ENCODE assay signal across 9 mouse cellular contexts in the genomic region with DNA sequence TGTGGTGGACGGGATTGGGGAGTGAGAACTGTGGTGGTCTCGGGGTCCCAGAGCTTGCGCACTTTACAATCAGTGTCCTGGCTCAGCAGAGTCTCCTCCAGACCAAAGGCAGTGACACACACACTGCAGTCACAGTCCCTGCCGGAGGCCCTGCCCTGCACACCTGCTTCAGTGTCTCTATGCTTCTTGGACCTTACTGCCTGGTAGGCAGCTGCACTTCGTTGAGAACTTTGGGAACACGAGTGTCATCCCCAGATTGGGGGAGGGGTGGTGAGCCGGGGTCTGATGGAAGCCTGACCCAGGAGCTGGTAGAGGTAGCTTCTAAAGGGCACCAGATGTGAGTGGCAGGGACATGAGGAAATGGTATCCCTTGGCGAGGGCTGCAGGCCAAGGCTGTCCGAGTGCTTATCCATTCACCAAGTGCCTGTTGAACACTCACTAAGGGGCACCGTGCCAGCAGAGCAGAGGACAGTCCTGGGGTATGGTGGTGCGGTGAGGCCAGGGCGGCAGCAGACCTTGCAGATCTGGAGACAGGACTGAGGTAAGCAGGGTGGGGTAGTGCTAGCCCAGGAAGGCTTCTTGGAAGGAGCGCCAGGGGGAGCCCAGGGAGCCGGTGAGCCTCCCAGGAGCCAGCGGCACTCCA. TPM values are rescaled to one million over a fixed set of nuclear protein-coding genes. Genes with fewer than 3 reads are reported as not detected.
DNase-seq lines count a peak whose midpoint lies in the region; ATAC-seq and TF ChIP-seq lines count a peak whose summit lies in the region.
"Had no signal": no experiment of that assay in that cellular context is flagged by ENCODE, and none has a peak within 500 bp of the region (broad histone marks: within the 10 kb centered on the region; RNA-seq: fewer than 3 reads in every experiment).

No protein-coding gene starts in this region.

- WGBS in midbrain, postnatal 0 days, result 67% methylated on average over 15 of the region's 15 CpGs
- WGBS in midbrain, embryonic 15.5 days, result 71% methylated on average over 15 of the region's 15 CpGs
- 55% methylated on average over 15 of the region's 15 CpGs for WGBS in embryonic facial prominence, embryonic 15.5 days
- 44% methylated on average over 15 of the region's 15 CpGs for WGBS in lung, embryonic 16.5 days

- H3K9me3 ChIP-seq in midbrain, postnatal 0 days (ENCODE audit: low read length), result no peaks in the 10 kb centered on the region
- no peaks in the 10 kb centered on the region for H3K9me3 ChIP-seq in midbrain, embryonic 15.5 days
- H3K9me3 ChIP-seq in embryonic facial prominence, embryonic 15.5 days (replicated peaks), result no peaks in the 10 kb centered on the region
- H3K9me3 ChIP-seq in lung, embryonic 16.5 days (ENCODE audit: control insufficient read depth, low read length), result no peaks in the 10 kb centered on the region
- H3K9me3 ChIP-seq: stomach, embryonic 15.5 days had no signal

- no peak overlapping the region for H3K27ac ChIP-seq in midbrain, postnatal 0 days (ENCODE audit: low read depth, low read length)
- no peak overlapping the region for H3K27ac ChIP-seq in midbrain, embryonic 15.5 days
- peak overlapping the region; percentile 2; the same call in 1 of the 2 replicates for H3K27ac ChIP-seq in embryonic facial prominence, embryonic 15.5 days (replicated peaks)
- H3K27ac ChIP-seq in lung, embryonic 16.5 days (ENCODE audit: low read length), result no peak overlapping the region
- no peak overlapping the region for H3K27ac ChIP-seq in left cerebral cortex, adult 2 months
- H3K27ac ChIP-seq: stomach, embryonic 15.5 days had no signal

- H3K9ac ChIP-seq in midbrain, postnatal 0 days (replicated peaks; ENCODE audit: low read length, poor library complexity, severe bottlenecking), result no peak overlapping the region
- H3K9ac ChIP-seq in midbrain, embryonic 15.5 days, result no peak overlapping the region
- no peak overlapping the region for H3K9ac ChIP-seq in embryonic facial prominence, embryonic 15.5 days
- H3K9ac ChIP-seq in lung, embryonic 16.5 days (ENCODE audit: low read length), result peak overlapping the region; percentile 37; the same call in 1 of the 2 replicates
- H3K9ac ChIP-seq: stomach, embryonic 15.5 days had no signal

- H3K4me1 ChIP-seq in midbrain, postnatal 0 days (ENCODE audit: insufficient read depth, low read length), result no peaks in the 10 kb centered on the region
- peaks cover 3% of the 10 kb centered on the region; the same call in 1 of the 2 replicates for H3K4me1 ChIP-seq in midbrain, embryonic 15.5 days
- H3K4me1 ChIP-seq in embryonic facial prominence, embryonic 15.5 days, result peaks cover 38% of the 10 kb centered on the region
- peaks cover 28% of the 10 kb centered on the region for H3K4me1 ChIP-seq in lung, embryonic 16.5 days (replicated peaks; ENCODE audit: control insufficient read depth, insufficient read depth, low read length)

- H3K4me3 ChIP-seq in midbrain, postnatal 0 days (ENCODE audit: low read depth, low read length), result no peak overlapping the region
- H3K4me3 ChIP-seq in midbrain, embryonic 15.5 days, result no peak overlapping the region
- H3K4me3 ChIP-seq in embryonic facial prominence, embryonic 15.5 days (replicated peaks), result no peak overlapping the region
- no peak overlapping the region for H3K4me3 ChIP-seq in lung, embryonic 16.5 days (ENCODE audit: low read length)
- no peak overlapping the region for H3K4me3 ChIP-seq in left cerebral cortex, adult 2 months
- H3K4me3 ChIP-seq: stomach, embryonic 15.5 days had no signal

- no peak overlapping the region for H3K4me2 ChIP-seq in midbrain, postnatal 0 days (ENCODE audit: low read depth, low read length, poor library complexity, severe bottlenecking)
- no peak overlapping the region for H3K4me2 ChIP-seq in midbrain, embryonic 15.5 days
- no peak overlapping the region for H3K4me2 ChIP-seq in embryonic facial prominence, embryonic 15.5 days (replicated peaks)
- no peak overlapping the region for H3K4me2 ChIP-seq in lung, embryonic 16.5 days (ENCODE audit: low read depth, low read length)
- H3K4me2 ChIP-seq: stomach, embryonic 15.5 days had no signal

- no peaks in the 10 kb centered on the region for H3K36me3 ChIP-seq in midbrain, postnatal 0 days (ENCODE audit: insufficient read depth, low read length)
- H3K36me3 ChIP-seq in midbrain, embryonic 15.5 days (replicated peaks), result no peaks in the 10 kb centered on the region
- no peaks in the 10 kb centered on the region for H3K36me3 ChIP-seq in embryonic facial prominence, embryonic 15.5 days
- no peaks in the 10 kb centered on the region for H3K36me3 ChIP-seq in lung, embryonic 16.5 days (ENCODE audit: control insufficient read depth, insufficient read depth, low read length)
- H3K36me3 ChIP-seq: stomach, embryonic 15.5 days had no signal

- no peaks in the 10 kb centered on the region for H3K27me3 ChIP-seq in midbrain, postnatal 0 days (ENCODE audit: insufficient read depth, low read length)
- H3K27me3 ChIP-seq in midbrain, embryonic 15.5 days (replicated peaks), result no peaks in the 10 kb centered on the region
- no peaks in the 10 kb centered on the region for H3K27me3 ChIP-seq in embryonic facial prominence, embryonic 15.5 days
- H3K27me3 ChIP-seq in lung, embryonic 16.5 days (ENCODE audit: control insufficient read depth, insufficient read depth, low read depth, low read length), result no peaks in the 10 kb centered on the region
- H3K27me3 ChIP-seq: stomach, embryonic 15.5 days had no signal

- ATAC-seq in midbrain, postnatal 0 days (ENCODE audit: low FRiP score), result no peak
- no peak for ATAC-seq in midbrain, embryonic 15.5 days (replicated peaks)
- no peak for ATAC-seq in embryonic facial prominence, embryonic 15.5 days (ENCODE audit: insufficient number of reproducible peaks, low FRiP score, low TSS enrichment, low read depth)
- peak; percentile 83 for ATAC-seq in lung, embryonic 16.5 days (ENCODE audit: low read depth)
- ATAC-seq in erythroblast, adult 5-6 weeks (replicated peaks; ENCODE audit: low FRiP score, poor library complexity, severe bottlenecking), result no peak

- no peak for TF ChIP-seq CTCF in midbrain, postnatal 0 days (IDR thresholded peaks at IDR 0.05)
- no peak for TF ChIP-seq CTCF in left cerebral cortex, adult 2 months (IDR thresholded peaks at IDR 0.05)

- intact Hi-C loops in left cerebral cortex, adult 2 months (cut with DNase I), result no loop called here

- DNase-seq in midbrain, postnatal 0 days (ENCODE audit: low spot score), result peak; percentile 55
- peak; percentile 84 for DNase-seq in kidney, adult 18-20 months
- DNase-seq in left cerebral cortex, adult 2 months (ENCODE audit: extremely low spot score in 1 of 2, low spot score in 2 of 2), result no peak
- DNase-seq in spleen, postnatal 14 days (ENCODE audit: low spot score in 2 of 2), result no peak

RNA-seq across cellular contexts. Expression of a gene that starts 33.4 kb away (rescaled TPM):
- 33.4 and 33.6 TPM in 2 replicates for total RNA-seq in midbrain, postnatal 0 days (2014; rRNA removed)
- 26.1 and 28.6 TPM in 2 replicates for polyA plus RNA-seq in midbrain, postnatal 0 days (2015; fragmentation: Nextera tagmentation; extraction: Ambion mirVana)
- polyA plus RNA-seq in midbrain, embryonic 15.5 days (2015; fragmentation: Nextera tagmentation; extraction: Ambion mirVana), result 27.8 and 28.5 TPM in 2 replicates
- 37.6 and 38.5 TPM in 2 replicates for polyA plus RNA-seq in embryonic facial prominence, embryonic 15.5 days (2015; fragmentation: Nextera tagmentation; extraction: Ambion mirVana)
- 22.1 and 32.4 TPM in 2 replicates for polyA plus RNA-seq in lung, embryonic 16.5 days (2015; fragmentation: Nextera tagmentation; extraction: Ambion mirVana)
- total RNA-seq in erythroblast, adult 5-6 weeks (2015; ENCODE audit: low replicate concordance), result 23.1 TPM in 1 of 2 replicates, not detected in the other
- 0.68 and 8.4 TPM in 2 replicates for total RNA-seq in erythroblast, adult 5-6 weeks (2017; ENCODE audit: low replicate concordance)
- 10 to 100 TPM; 21.5 to 26.1 TPM for total RNA-seq in left cerebral cortex, adult 2 months (2021)

RNA-seq across cellular contexts. Expression of a gene that starts 47.4 kb away (rescaled TPM):
- total RNA-seq in midbrain, postnatal 0 days (2014; rRNA removed), result 7.7 and 10.1 TPM in 2 replicates
- polyA plus RNA-seq in midbrain, postnatal 0 days (2015; fragmentation: Nextera tagmentation; extraction: Ambion mirVana), result 1.2 and 1.5 TPM in 2 replicates
- 1.8 TPM in 2 replicates for polyA plus RNA-seq in midbrain, embryonic 15.5 days (2015; fragmentation: Nextera tagmentation; extraction: Ambion mirVana)
- 3.2 and 4.0 TPM in 2 replicates for polyA plus RNA-seq in embryonic facial prominence, embryonic 15.5 days (2015; fragmentation: Nextera tagmentation; extraction: Ambion mirVana)
- polyA plus RNA-seq in lung, embryonic 16.5 days (2015; fragmentation: Nextera tagmentation; extraction: Ambion mirVana), result 2.7 TPM in 2 replicates
- 0.21 and 0.77 TPM in 2 replicates for total RNA-seq in erythroblast, adult 5-6 weeks (2015; ENCODE audit: low replicate concordance)
- 0.94 TPM in 1 of 2 replicates, not detected in the other for total RNA-seq in erythroblast, adult 5-6 weeks (2017; ENCODE audit: low replicate concordance)
- total RNA-seq in left cerebral cortex, adult 2 months (2021), result 10 to 100 TPM; 28.8 to 29.2 TPM

RNA-seq across cellular contexts. Expression of a gene that starts 48.4 kb away (rescaled TPM):
- total RNA-seq in midbrain, postnatal 0 days (2014; rRNA removed), result 810 and 1,016 TPM in 2 replicates
- 347 and 365 TPM in 2 replicates for polyA plus RNA-seq in midbrain, postnatal 0 days (2015; fragmentation: Nextera tagmentation; extraction: Ambion mirVana)
- 307 and 313 TPM in 2 replicates for polyA plus RNA-seq in midbrain, embryonic 15.5 days (2015; fragmentation: Nextera tagmentation; extraction: Ambion mirVana)
- polyA plus RNA-seq in embryonic facial prominence, embryonic 15.5 days (2015; fragmentation: Nextera tagmentation; extraction: Ambion mirVana), result 620 and 681 TPM in 2 replicates
- 615 and 635 TPM in 2 replicates for polyA plus RNA-seq in lung, embryonic 16.5 days (2015; fragmentation: Nextera tagmentation; extraction: Ambion mirVana)
- 515 and 525 TPM in 2 replicates for total RNA-seq in erythroblast, adult 5-6 weeks (2015; ENCODE audit: low replicate concordance)
- 92.4 and 200 TPM in 2 replicates for total RNA-seq in erythroblast, adult 5-6 weeks (2017; ENCODE audit: low replicate concordance)
- total RNA-seq in left cerebral cortex, adult 2 months (2021), result 100 to 1,000 TPM; 302 to 309 TPM

Comparison
In these comparisons a context has a peak if more than half of its experiments do, and no peak if none do; other contexts are left out.
1. DNase-seq: peak in midbrain, postnatal 0 days (single experiment) and kidney, adult 18-20 months (single experiment); none in left cerebral cortex, adult 2 months (0 of 2) and spleen, postnatal 14 days (0 of 2).